Mouse (Mus musculus): ENCODE data around the gene Hoxa10.

- TF ChIP-seq TCF12 (IDR thresholded peaks at IDR 0.05; ENCODE audit: insufficient read depth, poor library complexity, severe bottlenecking): no peak
- peak; percentile 55 for TF ChIP-seq POLR2A (IDR thresholded peaks at IDR 0.05; ENCODE audit: insufficient read length, low read depth)
- TF ChIP-seq MYOG (IDR thresholded peaks at IDR 0.05; ENCODE audit: control insufficient read depth in 1 of 3, insufficient read depth in 1 of 3, insufficient read length in 2 of 3, low read depth in 2 of 3): peak in 1 of 3 experiments; percentile 27
- TF ChIP-seq POLR2AphosphoS2 (IDR thresholded peaks at IDR 0.05; ENCODE audit: insufficient read length, low read depth): no peak
- no peak for TF ChIP-seq TCF3 (IDR thresholded peaks at IDR 0.05; ENCODE audit: insufficient read length, low read depth)
- no peak for TF ChIP-seq USF1 (IDR thresholded peaks at IDR 0.05; ENCODE audit: low read depth)
- no peak for TF ChIP-seq CEBPB (IDR thresholded peaks at IDR 0.05; ENCODE audit: insufficient read depth, poor library complexity, severe bottlenecking)
- no peak for TF ChIP-seq E2F4 (IDR thresholded peaks at IDR 0.05; ENCODE audit: insufficient read depth)
- no peak for TF ChIP-seq MAX (IDR thresholded peaks at IDR 0.05; ENCODE audit: low read depth)
- TF ChIP-seq SRF (IDR thresholded peaks at IDR 0.05; ENCODE audit: control insufficient read depth, insufficient read length, low read depth): no peak
- TF ChIP-seq REST (IDR thresholded peaks at IDR 0.05; ENCODE audit: insufficient read depth, insufficient read length): no peak
- peak in 1 of 3 experiments; percentile 46 for TF ChIP-seq MYOD1 (IDR thresholded peaks at IDR 0.05; ENCODE audit: control insufficient read depth in 1 of 3, insufficient read length in 2 of 3, low read depth in 2 of 3)
These were observed 29.3 kb downstream of the Hoxa10 start for GRCm38 (mm10) chr6:52211170-52211935.
